Mouse (Mus musculus): ENCODE results near the gene Ptprz1. TPM values are rescaled to one million over a fixed set of nuclear protein-coding genes. Genes with fewer than 3 reads are reported as not detected.

Ptprz1 gene
- polyA plus RNA-seq, 1 experiment from 2014 or later: 63.2 TPM

- Histone ChIP-seq H3K27me3 (ENCODE audit: control insufficient read depth, insufficient read depth, low read length) (no peaks in the 10 kb centered on the region), H3K4me2 (ENCODE audit: low read depth, low read length) (peak overlapping the region; percentile 30), H3K36me3 (ENCODE audit: control insufficient read depth, insufficient read depth, low read length) (no peaks in the 10 kb centered on the region), H3K9me3 (ENCODE audit: control insufficient read depth, low read length) (peaks cover 6% of the 10 kb centered on the region), H3K27ac (ENCODE audit: low read depth, low read length) (no peak overlapping the region), H3K9ac (replicated peaks; ENCODE audit: low read depth, low read length) (no peak overlapping the region), H3K4me1 (ENCODE audit: control insufficient read depth, insufficient read depth, low read length) (no peaks in the 10 kb centered on the region), H3K4me3 (ENCODE audit: low read depth, low read length) (no peak overlapping the region)
- ATAC-seq (ENCODE audit: low read depth): peak; percentile 88
- 8% methylated on average over 9 of the region's 9 CpGs for WGBS
These were observed 108.6 kb downstream of the Ptprz1 start for GRCm38 (mm10) chr6:22983769-22984519.

- ATAC-seq (ENCODE audit: low read depth): peak; percentile 71
- Histone ChIP-seq H3K9ac (replicated peaks; ENCODE audit: low read depth, low read length) (no peak overlapping the region), H3K36me3 (ENCODE audit: control insufficient read depth, insufficient read depth, low read length) (no peaks in the 10 kb centered on the region), H3K4me1 (ENCODE audit: control insufficient read depth, insufficient read depth, low read length) (no peaks in the 10 kb centered on the region), H3K27ac (ENCODE audit: low read depth, low read length) (no peak overlapping the region), H3K9me3 (ENCODE audit: control insufficient read depth, low read length) (peaks cover 6% of the 10 kb centered on the region), H3K4me3 (ENCODE audit: low read depth, low read length) (no peak overlapping the region), H3K27me3 (ENCODE audit: control insufficient read depth, insufficient read depth, low read length) (no peaks in the 10 kb centered on the region), H3K4me2 (ENCODE audit: low read depth, low read length) (peak overlapping the region; percentile 30)
- 15% methylated on average over 5 of the region's 5 CpGs for WGBS
These were observed 109.3 kb downstream of the Ptprz1 start for GRCm38 (mm10) chr6:22984520-22985154.

- Histone ChIP-seq H3K4me3 (ENCODE audit: low read depth, low read length) (no peak overlapping the region), H3K36me3 (ENCODE audit: control insufficient read depth, insufficient read depth, low read length) (0 out of 2 replicates have a peak, but pooled peaks cover 3% of the 10 kb centered on the region), H3K27me3 (ENCODE audit: control insufficient read depth, insufficient read depth, low read length) (no peaks in the 10 kb centered on the region), H3K4me2 (ENCODE audit: low read depth, low read length) (no peak overlapping the region), H3K4me1 (ENCODE audit: control insufficient read depth, insufficient read depth, low read length) (no peaks in the 10 kb centered on the region), H3K9me3 (ENCODE audit: control insufficient read depth, low read length) (no peaks in the 10 kb centered on the region), H3K9ac (replicated peaks; ENCODE audit: low read depth, low read length) (no peak overlapping the region), H3K27ac (ENCODE audit: low read depth, low read length) (no peak overlapping the region)
- 24% methylated on average over 3 of the region's 3 CpGs for WGBS
- ATAC-seq (ENCODE audit: low read depth): no peak
These were observed 127.8 kb downstream of the Ptprz1 start for GRCm38 (mm10) chr6:23003152-23003551.

- Histone ChIP-seq H3K9ac (replicated peaks; ENCODE audit: low read depth, low read length) (no peak overlapping the region), H3K4me1 (ENCODE audit: control insufficient read depth, insufficient read depth, low read length) (no peaks in the 10 kb centered on the region), H3K27ac (ENCODE audit: low read depth, low read length) (no peak overlapping the region), H3K9me3 (ENCODE audit: control insufficient read depth, low read length) (no peaks in the 10 kb centered on the region), H3K4me2 (ENCODE audit: low read depth, low read length) (no peak overlapping the region), H3K36me3 (ENCODE audit: control insufficient read depth, insufficient read depth, low read length) (no peaks in the 10 kb centered on the region), H3K4me3 (ENCODE audit: low read depth, low read length) (no peak overlapping the region), H3K27me3 (ENCODE audit: control insufficient read depth, insufficient read depth, low read length) (no peaks in the 10 kb centered on the region)
- WGBS: 49% methylated on average over 4 of the region's 4 CpGs
- peak; percentile 69; the same call in 1 of the 2 replicates for ATAC-seq (ENCODE audit: low read depth)
These were observed 139.8 kb downstream of the Ptprz1 start for GRCm38 (mm10) chr6:23014988-23015613.

- Histone ChIP-seq H3K9me3 (ENCODE audit: control insufficient read depth, low read length) (no peaks in the 10 kb centered on the region), H3K9ac (replicated peaks; ENCODE audit: low read depth, low read length) (no peak overlapping the region), H3K27me3 (ENCODE audit: control insufficient read depth, insufficient read depth, low read length) (no peaks in the 10 kb centered on the region), H3K27ac (ENCODE audit: low read depth, low read length) (no peak overlapping the region), H3K4me3 (ENCODE audit: low read depth, low read length) (no peak overlapping the region), H3K4me1 (ENCODE audit: control insufficient read depth, insufficient read depth, low read length) (no peaks in the 10 kb centered on the region), H3K4me2 (ENCODE audit: low read depth, low read length) (no peak overlapping the region), H3K36me3 (ENCODE audit: control insufficient read depth, insufficient read depth, low read length) (no peaks in the 10 kb centered on the region)
- 62% methylated on average over 1 of the region's 1 CpGs for WGBS
- ATAC-seq (ENCODE audit: low read depth): peak; percentile 51; the same call in 1 of the 2 replicates
These were observed 152.9 kb downstream of the Ptprz1 start for GRCm38 (mm10) chr6:23028251-23028650.

- WGBS: 96% methylated on average over 4 of the region's 4 CpGs
- H3K4me3 ChIP-seq (ENCODE audit: low read depth, low read length): no peak overlapping the region
- H3K27ac ChIP-seq (ENCODE audit: low read depth, low read length): no peak overlapping the region
- no peaks in the 10 kb centered on the region for H3K27me3 ChIP-seq (ENCODE audit: control insufficient read depth, insufficient read depth, low read length)
- H3K4me1 ChIP-seq (ENCODE audit: control insufficient read depth, insufficient read depth, low read length): no peaks in the 10 kb centered on the region
- ATAC-seq (ENCODE audit: low read depth): no peak
- no peak overlapping the region for H3K4me2 ChIP-seq (ENCODE audit: low read depth, low read length)
- no peak overlapping the region for H3K9ac ChIP-seq (replicated peaks; ENCODE audit: low read depth, low read length)
- no peaks in the 10 kb centered on the region for H3K36me3 ChIP-seq (ENCODE audit: control insufficient read depth, insufficient read depth, low read length)
- H3K9me3 ChIP-seq (ENCODE audit: control insufficient read depth, low read length): no peaks in the 10 kb centered on the region
These were observed 173.5 kb downstream of the Ptprz1 start for GRCm38 (mm10) chr6:23048836-23049235.

- no peak for ATAC-seq (ENCODE audit: low read depth)
These were observed 180.4 kb downstream of the Ptprz1 start for GRCm38 (mm10) chr6:23055734-23056133.

GRCm38 (mm10) chr6:23076060-23076459 is 200.8 kb downstream of the Ptprz1 start:
- Histone ChIP-seq H3K4me2 (ENCODE audit: low read depth, low read length) (no peak overlapping the region), H3K4me1 (ENCODE audit: control insufficient read depth, insufficient read depth, low read length) (no peaks in the 10 kb centered on the region), H3K9ac (replicated peaks; ENCODE audit: low read depth, low read length) (no peak overlapping the region), H3K36me3 (ENCODE audit: control insufficient read depth, insufficient read depth, low read length) (no peaks in the 10 kb centered on the region), H3K27me3 (ENCODE audit: control insufficient read depth, insufficient read depth, low read length) (no peaks in the 10 kb centered on the region), H3K9me3 (ENCODE audit: control insufficient read depth, low read length) (no peaks in the 10 kb centered on the region), H3K27ac (ENCODE audit: low read depth, low read length) (no peak overlapping the region), H3K4me3 (ENCODE audit: low read depth, low read length) (no peak overlapping the region)
- ATAC-seq (ENCODE audit: low read depth): no peak
- WGBS: 54% methylated on average over 2 of the region's 2 CpGs

More at GRCm38 (mm10) chr6:23055734-23056133, 180.4 kb downstream of the Ptprz1 start:
- H3K27ac ChIP-seq (ENCODE audit: low read depth, low read length): no peak overlapping the region
- no peak overlapping the region for H3K4me3 ChIP-seq (ENCODE audit: low read depth, low read length)
- 93% methylated on average over 5 of the region's 5 CpGs for WGBS
- no peaks in the 10 kb centered on the region for H3K4me1 ChIP-seq (ENCODE audit: control insufficient read depth, insufficient read depth, low read length)
- H3K27me3 ChIP-seq (ENCODE audit: control insufficient read depth, insufficient read depth, low read length): no peaks in the 10 kb centered on the region
- no peaks in the 10 kb centered on the region for H3K36me3 ChIP-seq (ENCODE audit: control insufficient read depth, insufficient read depth, low read length)
- no peaks in the 10 kb centered on the region for H3K9me3 ChIP-seq (ENCODE audit: control insufficient read depth, low read length)
- no peak overlapping the region for H3K4me2 ChIP-seq (ENCODE audit: low read depth, low read length)
- H3K9ac ChIP-seq (replicated peaks; ENCODE audit: low read depth, low read length): no peak overlapping the region

GRCm38 (mm10) chr6:23078273-23078672 is 203.0 kb downstream of the Ptprz1 start:
- Histone ChIP-seq H3K36me3 (ENCODE audit: control insufficient read depth, insufficient read depth, low read length) (no peaks in the 10 kb centered on the region), H3K4me2 (ENCODE audit: low read depth, low read length) (no peak overlapping the region), H3K9ac (replicated peaks; ENCODE audit: low read depth, low read length) (no peak overlapping the region), H3K27ac (ENCODE audit: low read depth, low read length) (no peak overlapping the region), H3K27me3 (ENCODE audit: control insufficient read depth, insufficient read depth, low read length) (no peaks in the 10 kb centered on the region), H3K4me1 (ENCODE audit: control insufficient read depth, insufficient read depth, low read length) (no peaks in the 10 kb centered on the region), H3K4me3 (ENCODE audit: low read depth, low read length) (no peak overlapping the region), H3K9me3 (ENCODE audit: control insufficient read depth, low read length) (no peaks in the 10 kb centered on the region)
- 16% methylated on average over 2 of the region's 2 CpGs for WGBS
- no peak for ATAC-seq (ENCODE audit: low read depth)
